Mouse (Mus musculus) granulocyte monocyte progenitor cell, adult 5-6 weeks (primary cell): ENCODE measurements around the gene Cxcl9. TPM values are rescaled to one million over a fixed set of nuclear protein-coding genes. Genes with fewer than 3 reads are reported as not detected.

Experiments used
- ATAC-seq: replicated peaks from 2 replicates; pipeline ENCODE4 v1.8.0; 2016; ENCODE audit warnings: mild to moderate bottlenecking, moderate TSS enrichment, inconsistent platforms; ENCODE audit not compliant: poor library complexity, severe bottlenecking
- total RNA-seq, 2 experiments: library from RNA; stranded (forward) in 1 of 2; stranded (reverse) in 1 of 2; fragments of 200-712, 200-1000 nt in 1 of 2; fragments of >200 nt in 1 of 2; fragmentation: Nextera tagmentation in 1 of 2; gene quantifications; 2 replicates each; pipeline ENCODE4 v1.2.3; 2014 to 2017

The Cxcl9 gene
- total RNA-seq, 2 experiments from 2014 or later, result 0.52 TPM; not detected in 1

DNA sequence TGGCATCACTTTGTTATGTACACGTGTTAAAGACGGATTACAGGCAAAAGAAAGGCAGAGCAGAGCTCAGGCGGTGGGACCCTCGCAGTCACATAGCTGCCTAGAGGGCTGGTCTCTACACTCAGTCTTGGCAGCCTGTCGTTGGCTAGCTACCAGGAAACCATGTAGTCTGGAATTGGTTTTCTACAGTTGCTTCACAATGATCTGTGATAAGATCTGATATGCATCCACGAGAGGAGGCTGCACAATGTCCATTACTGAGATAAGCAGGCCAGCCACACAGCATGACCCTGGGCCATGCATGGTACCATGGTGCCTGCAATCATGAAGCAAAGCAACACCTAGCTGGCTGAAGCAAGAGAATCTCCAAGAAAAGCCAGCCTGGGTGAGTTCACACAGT is 40.0 kb downstream of the Cxcl9 start:
- ATAC-seq, result no peak

DNA sequence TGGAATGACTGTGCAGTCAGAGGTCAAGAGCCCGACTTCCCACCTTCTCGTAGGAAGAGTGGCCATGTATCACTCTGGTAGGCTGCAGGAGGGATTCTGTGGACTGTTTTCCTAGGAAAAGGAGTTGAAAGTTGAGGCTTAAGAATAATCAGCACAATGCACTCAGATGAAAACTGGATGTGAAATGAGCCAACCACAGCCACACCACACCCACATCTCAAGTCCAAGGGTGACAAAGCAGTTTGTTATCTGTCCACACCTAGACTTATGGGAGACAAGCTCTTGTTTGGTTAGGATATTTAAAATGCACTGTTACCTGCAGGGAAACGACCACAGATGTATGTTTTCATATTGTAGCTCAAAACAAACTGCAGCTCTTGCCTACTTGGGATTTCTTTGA is 44.8 kb downstream of the Cxcl9 start:
- ATAC-seq, result no peak

DNA sequence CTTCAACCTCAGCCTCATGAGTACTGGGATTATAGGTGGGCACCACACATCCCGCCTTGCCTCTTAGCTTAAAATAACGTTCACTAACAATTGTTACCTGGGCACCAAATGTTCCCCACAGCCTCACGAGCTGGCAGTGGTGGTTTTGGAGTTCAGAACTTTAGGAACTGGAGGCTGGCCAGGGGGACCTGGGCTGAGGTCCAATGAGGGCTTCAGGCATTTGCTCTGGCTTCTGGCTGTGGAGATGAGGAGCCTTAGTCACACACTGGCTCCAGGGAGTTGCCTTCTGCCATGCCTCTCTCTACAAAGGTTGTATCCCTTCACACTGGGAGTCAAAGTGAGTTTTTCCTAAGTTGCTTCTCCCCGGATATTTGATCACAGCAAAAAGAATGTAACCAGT is 45.3 kb downstream of the Cxcl9 start:
- ATAC-seq, result no peak

DNA sequence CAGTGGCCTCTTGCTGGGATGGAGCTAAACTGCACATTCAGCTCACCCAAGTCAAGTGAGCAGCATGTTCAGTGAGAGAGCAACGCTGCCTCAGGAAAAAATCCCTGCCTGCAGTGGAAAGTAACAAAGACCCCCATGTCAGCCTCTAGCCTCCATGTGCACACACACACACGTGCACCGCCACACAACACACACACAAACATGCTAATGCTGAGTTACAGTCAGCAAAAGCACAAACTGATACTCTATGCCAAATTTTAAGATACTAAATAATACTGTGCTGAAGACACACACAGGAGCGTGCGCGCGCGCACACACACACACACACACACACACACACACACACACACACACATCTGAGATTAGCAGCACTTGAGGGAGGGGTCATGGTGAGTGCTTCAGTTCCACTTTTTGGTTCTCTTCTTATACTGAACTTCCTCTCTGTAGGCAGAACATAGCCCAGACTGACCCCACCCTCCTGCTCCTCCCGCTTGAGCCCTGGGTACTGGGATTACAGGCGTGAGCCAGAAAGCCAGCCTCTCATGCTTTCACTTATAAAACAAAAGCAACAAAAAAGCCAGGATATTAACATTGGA is 48.8 kb downstream of the Cxcl9 start:
- peak; percentile 70 for ATAC-seq

DNA sequence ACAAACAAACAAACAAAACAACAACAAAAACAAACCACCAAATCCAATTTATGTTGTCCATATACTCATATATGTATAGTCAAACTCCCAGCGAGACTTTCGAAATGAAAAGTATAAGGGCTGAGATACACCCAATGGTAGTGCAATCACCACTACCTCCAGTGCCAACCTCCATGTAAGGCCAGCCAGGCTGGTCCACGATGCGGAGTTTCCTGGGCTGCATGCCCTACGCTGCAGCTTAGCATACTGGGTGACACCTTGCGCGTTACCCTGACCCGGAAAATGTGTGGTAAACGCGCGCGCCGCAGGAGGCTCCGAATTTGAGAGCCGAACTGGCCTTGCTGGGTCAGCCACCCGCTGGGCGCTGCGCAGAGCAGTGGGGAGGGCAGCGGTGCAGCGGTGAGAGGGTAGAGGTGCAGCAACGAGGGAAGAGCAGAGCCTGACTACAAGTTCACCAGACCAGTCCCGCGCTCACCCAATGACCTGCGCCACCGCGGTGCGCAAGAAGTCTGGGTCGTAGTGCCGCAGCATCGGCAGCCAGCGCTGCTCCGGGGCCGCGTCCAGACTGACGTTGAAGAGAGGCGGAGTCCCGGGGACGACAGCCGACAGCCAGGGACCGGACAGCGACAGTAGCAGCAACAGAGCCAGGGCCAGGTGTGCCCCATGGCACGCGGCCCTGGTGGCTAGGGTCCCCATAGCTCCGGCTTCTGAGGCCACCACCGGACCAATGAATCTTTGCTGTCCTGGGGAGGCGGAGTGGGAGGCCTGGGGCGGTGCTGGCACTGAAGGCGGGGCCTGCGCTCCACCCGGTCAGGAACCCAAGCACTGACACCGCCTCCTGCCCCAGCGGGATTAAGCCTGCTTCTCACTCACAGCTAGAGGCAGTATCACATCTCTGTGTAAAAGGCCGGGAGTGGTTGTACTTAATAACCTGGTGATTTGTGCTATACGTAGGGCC is 50.2 kb downstream of the Cxcl9 start, which contains the start of gene Naaa:
Gene Naaa (minus strand): TSS at position 734 of the 958 bp plus-strand sequence.
- ATAC-seq, result peak; percentile 72

Other genes with a start within 250 kb of the Cxcl9 start
- gene G3bp2, start 244.4 kb downstream of the Cxcl9 start, total RNA-seq (2014; fragmentation: Nextera tagmentation), result 89.7 and 90.9 TPM in 2 replicates
- 126 and 130 TPM in 2 replicates for gene G3bp2, start 244.4 kb downstream of the Cxcl9 start, total RNA-seq (2017)
- 49.7 and 51.3 TPM in 2 replicates for gene Uso1, start 190.1 kb downstream of the Cxcl9 start, total RNA-seq (2014; fragmentation: Nextera tagmentation)
- 23.7 and 28.1 TPM in 2 replicates for gene Uso1, start 190.1 kb downstream of the Cxcl9 start, total RNA-seq (2017)
- gene U90926, start 112.7 kb downstream of the Cxcl9 start, total RNA-seq (2014; fragmentation: Nextera tagmentation), result not detected in 2 replicates
- not detected in 2 replicates for gene U90926, start 112.7 kb downstream of the Cxcl9 start, total RNA-seq (2017)
- gene Ppef2, start 71.8 kb downstream of the Cxcl9 start, total RNA-seq (2014; fragmentation: Nextera tagmentation), result not detected in 2 replicates
- gene Ppef2, start 71.8 kb downstream of the Cxcl9 start, total RNA-seq (2017), result not detected in 2 replicates
- gene Naaa, start 49.9 kb downstream of the Cxcl9 start, total RNA-seq (2014; fragmentation: Nextera tagmentation), result 5.8 and 17.9 TPM in 2 replicates
- gene Naaa, start 49.9 kb downstream of the Cxcl9 start, total RNA-seq (2017), result 7.2 and 11.9 TPM in 2 replicates
- 41.2 and 46.9 TPM in 2 replicates for gene Sdad1, start 17.6 kb downstream of the Cxcl9 start, total RNA-seq (2014; fragmentation: Nextera tagmentation)
- 67.5 and 84.2 TPM in 2 replicates for gene Sdad1, start 17.6 kb downstream of the Cxcl9 start, total RNA-seq (2017)
- 1.1 TPM in 1 of 2 replicates, not detected in the other for gene Art3, start 3.7 kb upstream of the Cxcl9 start, total RNA-seq (2014; fragmentation: Nextera tagmentation)
- 4.8 TPM in 1 of 2 replicates, not detected in the other for gene Art3, start 3.7 kb upstream of the Cxcl9 start, total RNA-seq (2017)
- gene Cxcl10, start 20.8 kb upstream of the Cxcl9 start, total RNA-seq (2014; fragmentation: Nextera tagmentation), result not detected in 2 replicates
- 4.6 and 18.8 TPM in 2 replicates for gene Cxcl10, start 20.8 kb upstream of the Cxcl9 start, total RNA-seq (2017)
- gene Nup54, start 107.1 kb upstream of the Cxcl9 start, total RNA-seq (2014; fragmentation: Nextera tagmentation), result 45.1 and 73.9 TPM in 2 replicates
- 82.6 and 103 TPM in 2 replicates for gene Nup54, start 107.1 kb upstream of the Cxcl9 start, total RNA-seq (2017)
- 17.2 and 20.9 TPM in 2 replicates for gene Scarb2, start 178.8 kb upstream of the Cxcl9 start, total RNA-seq (2014; fragmentation: Nextera tagmentation)
- gene Scarb2, start 178.8 kb upstream of the Cxcl9 start, total RNA-seq (2017), result 41.2 and 43.1 TPM in 2 replicates
- not detected in 2 replicates for gene Fam47e, start 227.0 kb upstream of the Cxcl9 start, total RNA-seq (2014; fragmentation: Nextera tagmentation)
- not detected in 2 replicates for gene Fam47e, start 227.0 kb upstream of the Cxcl9 start, total RNA-seq (2017)